Mouse (Mus musculus) hematopoietic stem cell, adult 5-6 weeks (primary cell): ENCODE measurements around the gene Sfxn1. TPM values are rescaled to one million over a fixed set of nuclear protein-coding genes. Genes with fewer than 3 reads are reported as not detected.

Experiments
- total RNA-seq: library from RNA; stranded (forward); fragments of 172-1452, 232-1000 nt; gene quantifications from 2 replicates; pipeline ENCODE4 v1.2.3, GENCODE M21; 2017

Sfxn1 gene
- total RNA-seq, 1 experiment from 2014 or later, result 74.3 TPM

Other genes with a start within 250 kb of the Sfxn1 start
- gene Drd1, start 16.2 kb upstream of the Sfxn1 start, total RNA-seq, result not detected in 2 replicates
- 5.7 and 5.9 TPM in 2 replicates for gene Hrh2, start 120.3 kb downstream of the Sfxn1 start, total RNA-seq